Mouse (Mus musculus): Measurements from ENCODE around the gene Mob3b. TPM values are rescaled to one million over a fixed set of nuclear protein-coding genes. Genes with fewer than 3 reads are reported as not detected.

Mob3b gene
- polyA plus RNA-seq, 1 experiment from 2014 or later, result 30.2 TPM

- peaks cover 29% of the 10 kb centered on the region for H3K4me1 ChIP-seq (replicated peaks)
- H3K4me3 ChIP-seq (replicated peaks), result no peak overlapping the region
- no peaks in the 10 kb centered on the region for H3K27me3 ChIP-seq (replicated peaks)
- H3K27ac ChIP-seq, result no peak overlapping the region
- H3K9me3 ChIP-seq, result no peaks in the 10 kb centered on the region
- no peak overlapping the region for H3K4me2 ChIP-seq (replicated peaks)
- H3K36me3 ChIP-seq, result no peaks in the 10 kb centered on the region
- ATAC-seq, result no peak
- H3K9ac ChIP-seq, result no peak overlapping the region
- WGBS, result 53% methylated on average over 9 of the region's 9 CpGs
Measured at GRCm38 (mm10) chr4:35049036-35049741, 108.1 kb downstream of the Mob3b start.

GRCm38 (mm10) chr4:35040896-35041295 is 116.4 kb downstream of the Mob3b start:
- H3K9ac ChIP-seq, result no peak overlapping the region
- no peak overlapping the region for H3K27ac ChIP-seq
- WGBS, result 95% methylated on average over 5 of the region's 5 CpGs
- H3K9me3 ChIP-seq, result no peaks in the 10 kb centered on the region
- H3K4me2 ChIP-seq (replicated peaks), result no peak overlapping the region
- H3K4me3 ChIP-seq (replicated peaks), result no peak overlapping the region
- H3K36me3 ChIP-seq, result no peaks in the 10 kb centered on the region
- ATAC-seq, result no peak
- no peaks in the 10 kb centered on the region for H3K27me3 ChIP-seq (replicated peaks)
- H3K4me1 ChIP-seq (replicated peaks), result peaks cover 3% of the 10 kb centered on the region; the same call in 1 of the 2 replicates

GRCm38 (mm10) chr4:35040306-35040705 is 117.0 kb downstream of the Mob3b start:
- Histone ChIP-seq H3K4me2 (replicated peaks) (no peak overlapping the region), H3K27me3 (replicated peaks) (no peaks in the 10 kb centered on the region), H3K36me3 (no peaks in the 10 kb centered on the region), H3K9me3 (no peaks in the 10 kb centered on the region), H3K4me1 (replicated peaks) (peaks cover 3% of the 10 kb centered on the region; the same call in 1 of the 2 replicates), H3K4me3 (replicated peaks) (no peak overlapping the region), H3K27ac (no peak overlapping the region), H3K9ac (no peak overlapping the region)
- WGBS, result 41% methylated on average over 1 of the region's 1 CpGs
- ATAC-seq, result no peak

DNA sequence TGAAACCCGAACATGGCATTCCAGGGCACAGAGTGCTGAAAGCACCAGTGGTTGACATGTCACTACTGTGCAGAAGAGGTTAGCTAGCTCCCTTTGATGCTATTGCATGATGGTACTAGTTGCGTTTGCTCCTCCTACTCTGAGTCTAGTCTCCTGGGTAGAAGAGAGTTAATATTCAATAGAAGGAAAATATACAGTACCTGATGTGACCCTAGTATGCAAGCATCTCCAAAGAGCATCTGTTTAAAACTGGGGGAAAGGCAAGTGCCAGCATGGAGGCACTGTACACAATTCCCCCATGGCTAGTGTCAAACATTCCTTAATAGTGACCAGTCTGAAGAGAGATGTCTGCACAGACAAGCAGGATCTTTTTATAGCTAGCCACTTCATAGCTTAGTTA is 119.5 kb downstream of the Mob3b start:
- 78% methylated on average over 2 of the region's 2 CpGs for WGBS
- Histone ChIP-seq H3K9ac (no peak overlapping the region), H3K4me3 (replicated peaks) (no peak overlapping the region), H3K27me3 (replicated peaks) (no peaks in the 10 kb centered on the region), H3K36me3 (no peaks in the 10 kb centered on the region), H3K27ac (no peak overlapping the region), H3K4me2 (replicated peaks) (no peak overlapping the region), H3K9me3 (no peaks in the 10 kb centered on the region), H3K4me1 (replicated peaks) (peaks cover 3% of the 10 kb centered on the region)
- ATAC-seq, result no peak

GRCm38 (mm10) chr4:35034504-35035290 is 122.6 kb downstream of the Mob3b start:
- H3K9me3 ChIP-seq, result no peaks in the 10 kb centered on the region
- no peak overlapping the region for H3K27ac ChIP-seq
- H3K4me3 ChIP-seq (replicated peaks), result no peak overlapping the region
- ATAC-seq, result peak; percentile 69
- WGBS, result 49% methylated on average over 18 of the region's 18 CpGs
- peaks cover 5% of the 10 kb centered on the region; the same call in 1 of the 2 replicates for H3K4me1 ChIP-seq (replicated peaks)
- peak overlapping the region; percentile 20 for H3K4me2 ChIP-seq (replicated peaks)
- no peaks in the 10 kb centered on the region for H3K27me3 ChIP-seq (replicated peaks)
- H3K9ac ChIP-seq, result no peak overlapping the region
- H3K36me3 ChIP-seq, result no peaks in the 10 kb centered on the region

GRCm38 (mm10) chr4:35032758-35033157 is 124.5 kb downstream of the Mob3b start:
- Histone ChIP-seq H3K4me1 (replicated peaks) (peaks cover 5% of the 10 kb centered on the region; the same call in 1 of the 2 replicates), H3K4me3 (replicated peaks) (no peak overlapping the region), H3K36me3 (no peaks in the 10 kb centered on the region), H3K27me3 (replicated peaks) (no peaks in the 10 kb centered on the region), H3K4me2 (replicated peaks) (no peak overlapping the region), H3K9ac (no peak overlapping the region), H3K9me3 (no peaks in the 10 kb centered on the region), H3K27ac (no peak overlapping the region)
- 73% methylated on average over 3 of the region's 3 CpGs for WGBS
- ATAC-seq, result peak; percentile 54; the same call in 1 of the 2 replicates

GRCm38 (mm10) chr4:35031623-35032022 is 125.7 kb downstream of the Mob3b start:
- Histone ChIP-seq H3K4me3 (replicated peaks) (no peak overlapping the region), H3K27me3 (replicated peaks) (no peaks in the 10 kb centered on the region), H3K9ac (no peak overlapping the region), H3K27ac (no peak overlapping the region), H3K4me2 (replicated peaks) (no peak overlapping the region), H3K9me3 (no peaks in the 10 kb centered on the region), H3K36me3 (no peaks in the 10 kb centered on the region), H3K4me1 (replicated peaks) (peaks cover 5% of the 10 kb centered on the region; the same call in 1 of the 2 replicates)
- whole genome bisulfite sequencing, result 27% methylated on average over 3 of the region's 3 CpGs
- no peak for ATAC-seq

- 71% methylated on average over 5 of the region's 5 CpGs for WGBS
- Histone ChIP-seq H3K4me3 (replicated peaks) (no peak overlapping the region), H3K9me3 (no peaks in the 10 kb centered on the region), H3K9ac (no peak overlapping the region), H3K4me2 (replicated peaks) (no peak overlapping the region), H3K4me1 (replicated peaks) (peaks cover 5% of the 10 kb centered on the region; the same call in 1 of the 2 replicates), H3K27ac (no peak overlapping the region), H3K36me3 (no peaks in the 10 kb centered on the region), H3K27me3 (replicated peaks) (no peaks in the 10 kb centered on the region)
- ATAC-seq, result no peak
Measured at GRCm38 (mm10) chr4:35031141-35031540, 126.1 kb downstream of the Mob3b start.

DNA sequence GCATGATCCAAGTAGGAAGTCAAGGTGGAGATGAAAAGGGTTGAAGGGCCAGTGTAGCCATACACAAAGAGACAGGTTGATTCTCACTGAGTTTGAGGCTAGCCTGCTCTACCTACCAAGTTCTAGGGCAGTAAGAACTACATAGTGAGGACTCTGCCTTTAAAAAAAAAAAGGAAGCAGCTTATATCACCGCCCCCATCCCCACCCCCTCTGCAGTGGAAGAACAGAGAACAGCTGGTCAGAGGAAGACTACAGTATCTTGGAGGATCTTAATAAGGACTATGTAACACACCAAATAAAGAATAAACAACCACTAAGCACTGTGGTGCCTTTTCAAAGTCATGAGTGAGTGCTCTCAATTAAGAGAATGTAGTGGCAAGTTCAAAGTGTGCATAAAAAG is 138.9 kb downstream of the Mob3b start:
- Histone ChIP-seq H3K9me3 (no peaks in the 10 kb centered on the region), H3K36me3 (no peaks in the 10 kb centered on the region), H3K27ac (no peak overlapping the region), H3K9ac (no peak overlapping the region), H3K4me3 (replicated peaks) (no peak overlapping the region), H3K4me2 (replicated peaks) (no peak overlapping the region), H3K4me1 (replicated peaks) (no peaks in the 10 kb centered on the region), H3K27me3 (replicated peaks) (no peaks in the 10 kb centered on the region)
- ATAC-seq, result no peak
- WGBS, result 58% methylated on average over 1 of the region's 1 CpGs

- Histone ChIP-seq H3K36me3 (no peaks in the 10 kb centered on the region), H3K4me2 (replicated peaks) (peak overlapping the region; percentile 35), H3K27me3 (replicated peaks) (no peaks in the 10 kb centered on the region), H3K9ac (no peak overlapping the region), H3K27ac (peak overlapping the region; percentile 18; the same call in 1 of the 2 replicates), H3K9me3 (no peaks in the 10 kb centered on the region), H3K4me3 (replicated peaks) (no peak overlapping the region), H3K4me1 (replicated peaks) (0 out of 2 replicates have a peak, but pooled peaks cover 8% of the 10 kb centered on the region)
- 17% methylated on average over 10 of the region's 10 CpGs for WGBS
- ATAC-seq, result peak; percentile 84
Measured at GRCm38 (mm10) chr4:35012401-35013307, 144.6 kb downstream of the Mob3b start.

GRCm38 (mm10) chr4:35006541-35007260 is 150.6 kb downstream of the Mob3b start:
- Histone ChIP-seq H3K36me3 (no peaks in the 10 kb centered on the region), H3K9me3 (no peaks in the 10 kb centered on the region), H3K27ac (no peak overlapping the region), H3K4me3 (replicated peaks) (no peak overlapping the region), H3K4me1 (replicated peaks) (peaks cover 15% of the 10 kb centered on the region; the same call in 1 of the 2 replicates), H3K9ac (no peak overlapping the region), H3K4me2 (replicated peaks) (no peak overlapping the region), H3K27me3 (replicated peaks) (no peaks in the 10 kb centered on the region)
- no peak for ATAC-seq
- 34% methylated on average over 11 of the region's 11 CpGs for WGBS

Measured in intestine, embryonic 15.5 days (tissue).